Mouse (Mus musculus) left cerebral cortex, adult 2 months (tissue): Measurements from ENCODE around the gene Zscan26. TPM values are rescaled to one million over a fixed set of nuclear protein-coding genes. Genes with fewer than 3 reads are reported as not detected.

ENCODE experiments used
- DNase-seq, 2 experiments: peaks; one replicate each; pipeline ENCODE4 v3.0.0; 2021 to 2022; ENCODE audit warnings: low spot score in 2 of 2, mixed read lengths in 1 of 2; ENCODE audit errors: extremely low spot score in 1 of 2
- H3K27ac ChIP-seq: fragments of 200-600 bp; 2 replicates; pipeline ENCODE4 v1.8.1; 2022
- H3K4me3 ChIP-seq: fragments of 200-600 bp; 2 replicates; pipeline ENCODE4 v1.8.1; 2022
- CTCF ChIP-seq: fragments of 200-600 bp; IDR thresholded peaks from 2 replicates; pipeline ENCODE4 v1.8.1; 2022; ENCODE audit warnings: antibody characterized with exemption, mild to moderate bottlenecking, moderate library complexity
- intact Hi-C: fragments of 180-260 bp; cut with DNase I; formaldehyde crosslinking; loops from one replicate; pipeline ENCODE4 v1.15.1; 2025
- total RNA-seq, 2 experiments: library from RNA; stranded (reverse); gene quantifications; 2 replicates each; pipeline ENCODE4 v1.2.3; 2021

The Zscan26 gene
- total RNA-seq, 2 experiments from 2014 or later = 56.7 to 57.3 TPM

GRCm38 (mm10) chr13:21418865-21419264 lies 34.7 kb downstream of the Zscan26 start:
- no peak for DNase-seq
- H3K27ac ChIP-seq = no peak overlapping the region
- H3K4me3 ChIP-seq = no peak overlapping the region
- no peak for TF ChIP-seq CTCF
- intact Hi-C loops = no loop called here

- no peak overlapping the region for H3K4me3 ChIP-seq
- H3K27ac ChIP-seq = no peak overlapping the region
- DNase-seq = no peak
- intact Hi-C loops = no loop called here
- TF ChIP-seq CTCF = no peak
Observed at GRCm38 (mm10) chr13:21417298-21418010, 36.1 kb downstream of the Zscan26 start.

- TF ChIP-seq CTCF = no peak
- no peak overlapping the region for H3K27ac ChIP-seq
- DNase-seq = no peak
- intact Hi-C loops = no loop called here
- H3K4me3 ChIP-seq = no peak overlapping the region
Observed at GRCm38 (mm10) chr13:21415750-21416149, 37.8 kb downstream of the Zscan26 start.

GRCm38 (mm10) chr13:21415266-21415665 lies 38.3 kb downstream of the Zscan26 start:
- TF ChIP-seq CTCF = no peak
- DNase-seq = no peak
- intact Hi-C loops = no loop called here
- Histone ChIP-seq H3K27ac (no peak overlapping the region), H3K4me3 (no peak overlapping the region)

- no peak for DNase-seq
- TF ChIP-seq CTCF = no peak
- intact Hi-C loops = no loop called here
- Histone ChIP-seq H3K27ac (no peak overlapping the region), H3K4me3 (no peak overlapping the region)
Observed at GRCm38 (mm10) chr13:21414231-21415212, 39.0 kb downstream of the Zscan26 start.

- intact Hi-C loops = loop anchor here (2.0 kb wide), 1 partner anchor 32 kb away; the partner anchor contains the start of gene Pgbd1
- H3K4me3 ChIP-seq = peak overlapping the region; percentile 67
- no peak for DNase-seq
- H3K27ac ChIP-seq = peak overlapping the region; percentile 93
- TF ChIP-seq CTCF = no peak
Observed at GRCm38 (mm10) chr13:21408805-21409459, 44.6 kb downstream of the Zscan26 start.

GRCm38 (mm10) chr13:21407969-21408804 lies 45.3 kb downstream of the Zscan26 start:
- intact Hi-C loops = loop anchor here (2.0 kb wide), 1 partner anchor 33 kb away; the partner anchor contains the start of gene Pgbd1
- peak; percentile 83 to 84 for DNase-seq
- peak overlapping the region; percentile 93 for H3K27ac ChIP-seq
- no peak for TF ChIP-seq CTCF
- peak overlapping the region; percentile 67 for H3K4me3 ChIP-seq

- intact Hi-C loops = no loop called here
- DNase-seq = no peak
- Histone ChIP-seq H3K4me3 (no peak overlapping the region), H3K27ac (no peak overlapping the region)
- TF ChIP-seq CTCF = no peak
Observed at GRCm38 (mm10) chr13:21407341-21407740, 46.2 kb downstream of the Zscan26 start.

GRCm38 (mm10) chr13:21402848-21403247 lies 50.7 kb downstream of the Zscan26 start:
- intact Hi-C loops = loop anchor here (1.0 to 5.0 kb wide), 5 partner anchors 40 to 128 kb away; partner anchors contain the start of genes Zkscan8, Zscan12 and Zscan26
- no peak for DNase-seq
- TF ChIP-seq CTCF = no peak
- Histone ChIP-seq H3K27ac (peak overlapping the region; percentile 92), H3K4me3 (peak overlapping the region; percentile 66)

GRCm38 (mm10) chr13:21402287-21402846 lies 51.2 kb downstream of the Zscan26 start, which contains the start of gene Zkscan3:
TSS of gene Zkscan3 (minus strand) at chr13:21402755.
- intact Hi-C loops = loop anchor here (1.0 to 5.0 kb wide), 5 partner anchors 40 to 128 kb away; partner anchors contain the start of genes Zkscan8, Zscan12 and Zscan26
- peak within 1 kb of the TSS; percentile 66 for H3K4me3 ChIP-seq
- no peak for TF ChIP-seq CTCF
- H3K27ac ChIP-seq = peak within 1 kb of the TSS; percentile 92
- DNase-seq = peak; percentile 80 to 82
